Mouse (Mus musculus) layer of hippocampus, adult 11-12 months (tissue): ENCODE results near the gene Igsf21.
A peak's percentile ranks its signal among the peaks of the same experiment; 100 is the strongest.

Experiments used
- DNase-seq: peaks from one replicate; pipeline ENCODE4 v3.0.0; 2022; ENCODE audit warnings: low spot score

Gene Igsf21

GRCm38 (mm10) chr4:140246180-140247005 is at the start of gene Igsf21:
Gene Igsf21, minus strand, starts transcription at chr4:140246784.
- no peak for DNase-seq

- no peak for DNase-seq
These were observed 39.2 kb upstream of the Igsf21 start for GRCm38 (mm10) chr4:140285726-140286316.

- DNase-seq = no peak
These were observed 36.8 kb upstream of the Igsf21 start for GRCm38 (mm10) chr4:140283398-140283797.

GRCm38 (mm10) chr4:140278269-140278668 is 31.7 kb upstream of the Igsf21 start:
- DNase-seq = no peak

- DNase-seq = no peak
These were observed 25.3 kb upstream of the Igsf21 start for GRCm38 (mm10) chr4:140271913-140272312.

GRCm38 (mm10) chr4:140270451-140270850 is 23.9 kb upstream of the Igsf21 start:
- DNase-seq = no peak

- no peak for DNase-seq
These were observed 22.7 kb upstream of the Igsf21 start for GRCm38 (mm10) chr4:140269184-140269840.

GRCm38 (mm10) chr4:140267835-140268234 is 21.3 kb upstream of the Igsf21 start:
- no peak for DNase-seq

- no peak for DNase-seq
These were observed 20.5 kb upstream of the Igsf21 start for GRCm38 (mm10) chr4:140267086-140267485.

GRCm38 (mm10) chr4:140258968-140259367 is 12.4 kb upstream of the Igsf21 start:
- no peak for DNase-seq

- peak; percentile 35 for DNase-seq
These were observed 5.8 kb upstream of the Igsf21 start for GRCm38 (mm10) chr4:140252369-140252768.

GRCm38 (mm10) chr4:140249011-140249744 is 2.6 kb upstream of the Igsf21 start:
- DNase-seq = no peak

- no peak for DNase-seq
These were observed 1.8 kb upstream of the Igsf21 start for GRCm38 (mm10) chr4:140248396-140248795.

- DNase-seq = no peak
These were observed 721 bp upstream of the Igsf21 start for GRCm38 (mm10) chr4:140247006-140248003.

GRCm38 (mm10) chr4:140245286-140246179 is 1.1 kb downstream of the Igsf21 start:
- DNase-seq = no peak

- DNase-seq = no peak
These were observed 1.7 kb downstream of the Igsf21 start for GRCm38 (mm10) chr4:140244835-140245234.

- DNase-seq = no peak
These were observed 2.3 kb downstream of the Igsf21 start for GRCm38 (mm10) chr4:140244161-140244813.

- no peak for DNase-seq
These were observed 3.4 kb downstream of the Igsf21 start for GRCm38 (mm10) chr4:140243231-140243630.

GRCm38 (mm10) chr4:140242291-140242690 is 4.3 kb downstream of the Igsf21 start:
- no peak for DNase-seq
